Mouse (Mus musculus) intestine, postnatal 0 days (tissue): ENCODE measurements around the gene Ptprr. TPM values are rescaled to one million over a fixed set of nuclear protein-coding genes. Genes with fewer than 3 reads are reported as not detected.

Source experiments
- ATAC-seq: fragments of 200-750 bp; cut with Nextera tagmentation; 2 replicates; pipeline ENCODE4 v1.8.0; 2017; ENCODE audit warnings: mild to moderate bottlenecking, moderate TSS enrichment, moderate library complexity
- H3K27ac ChIP-seq: fragments of 300-500 bp; sonication (generic); 2 replicates; pipeline ENCODE4 v1.5.1; 2014; ENCODE audit warnings: mild to moderate bottlenecking, low read depth, low read length, moderate library complexity
- H3K27me3 ChIP-seq: fragments of 300-500 bp; sonication (generic); replicated peaks from 2 replicates; pipeline ENCODE4 v1.6.1; 2014; ENCODE audit warnings: low read length, mixed read lengths; ENCODE audit not compliant: control insufficient read depth, insufficient read depth
- H3K36me3 ChIP-seq: fragments of 300-500 bp; sonication (generic); 2 replicates; pipeline ENCODE4 v1.6.1; 2014; ENCODE audit warnings: mild to moderate bottlenecking, moderate library complexity; ENCODE audit not compliant: control insufficient read depth, insufficient read depth
- H3K4me1 ChIP-seq: fragments of 300-500 bp; sonication (generic); replicated peaks from 2 replicates; pipeline ENCODE4 v1.6.1; 2014; ENCODE audit warnings: antibody characterized with exemption, low read length, mixed read lengths; ENCODE audit not compliant: control insufficient read depth, insufficient read depth
- H3K4me2 ChIP-seq: fragments of 300-500 bp; sonication (generic); replicated peaks from 2 replicates; pipeline ENCODE4 v1.6.1; 2014; ENCODE audit warnings: low read depth, mild to moderate bottlenecking, moderate library complexity
- H3K4me3 ChIP-seq: fragments of 300-500 bp; sonication (generic); 2 replicates; pipeline ENCODE4 v1.5.1; 2014; ENCODE audit warnings: low read depth, low read length
- H3K9ac ChIP-seq: fragments of 300-500 bp; sonication (generic); 2 replicates; pipeline ENCODE4 v1.6.1; 2014; ENCODE audit warnings: mild to moderate bottlenecking, low read depth, low read length
- H3K9me3 ChIP-seq: fragments of 300-500 bp; sonication (generic); 2 replicates; pipeline ENCODE4 v1.6.1; 2016; ENCODE audit warnings: mixed run types; ENCODE audit not compliant: control insufficient read depth
- CTCF ChIP-seq: sonication (generic); IDR thresholded peaks from 2 replicates; pipeline ENCODE4 v1.5.1; 2016; ENCODE audit warnings: low read depth, mild to moderate bottlenecking, control low read depth, antibody characterized with exemption, moderate library complexity
- WGBS: fragments of 180-500 bp; shearing (Covaris S2); extraction: QIAGEN DNeasy Blood & Tissue Kit; methylation state at CpG from one replicate; pipeline ENCODE4 v1.1.7; 2014; 5-methylcytosine and 5-hydroxymethylcytosine counted together
- polyA plus RNA-seq: library from polyadenylated mRNA; unstranded; fragments of >200 nt; fragmentation: Nextera tagmentation; extraction: Ambion mirVana; gene quantifications from 2 replicates; pipeline ENCODE4 v1.2.1, GENCODE M21; 2015

Ptprr gene
- polyA plus RNA-seq, 1 experiment from 2014 or later = 7.5 TPM

DNA sequence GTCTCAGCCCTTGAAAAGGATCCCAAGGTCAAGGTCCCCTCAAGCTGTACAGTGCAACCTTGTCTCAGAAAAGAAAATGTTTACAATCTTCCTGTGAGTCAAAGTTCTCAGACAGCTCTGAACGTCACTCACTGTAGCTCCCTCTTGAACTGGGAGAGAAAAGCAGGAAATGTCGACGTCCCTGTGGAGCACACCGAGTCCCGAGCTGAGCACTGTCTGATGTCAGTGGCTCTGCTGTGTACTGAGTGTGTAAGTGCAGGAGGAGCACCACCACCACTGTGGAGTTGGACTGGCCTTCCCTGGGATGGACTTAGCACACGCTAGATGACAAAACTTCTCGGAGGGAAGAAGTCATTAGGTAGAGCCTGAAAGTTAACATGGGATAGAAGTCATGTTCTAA, 225.4 kb downstream of the Ptprr start:
- H3K36me3 ChIP-seq = no peaks in the 10 kb centered on the region
- no peak overlapping the region for H3K4me3 ChIP-seq
- peaks cover 3% of the 10 kb centered on the region; the same call in 1 of the 2 replicates for H3K9me3 ChIP-seq
- 0 out of 2 replicates have a peak, but pooled peaks have one; percentile 7 for TF ChIP-seq CTCF
- H3K9ac ChIP-seq = no peak overlapping the region
- no peaks in the 10 kb centered on the region for H3K4me1 ChIP-seq
- WGBS = 23% methylated on average over 7 of the region's 7 CpGs
- no peaks in the 10 kb centered on the region for H3K27me3 ChIP-seq
- H3K4me2 ChIP-seq = no peak overlapping the region; the same call in 1 of the 2 replicates
- peak; percentile 89 for ATAC-seq
- no peak overlapping the region for H3K27ac ChIP-seq

GRCm38 (mm10) chr10:116245632-116246031, 227.6 kb downstream of the Ptprr start:
- no peak; the same call in 1 of the 2 replicates for ATAC-seq
- H3K27ac ChIP-seq = no peak overlapping the region
- H3K4me1 ChIP-seq = no peaks in the 10 kb centered on the region
- H3K36me3 ChIP-seq = no peaks in the 10 kb centered on the region
- no peaks in the 10 kb centered on the region for H3K27me3 ChIP-seq
- H3K4me2 ChIP-seq = no peak overlapping the region
- no peak overlapping the region for H3K9ac ChIP-seq
- 48% methylated on average over 2 of the region's 2 CpGs for WGBS
- no peak for TF ChIP-seq CTCF
- no peak overlapping the region for H3K4me3 ChIP-seq
- H3K9me3 ChIP-seq = peaks cover 3% of the 10 kb centered on the region; the same call in 1 of the 2 replicates

DNA sequence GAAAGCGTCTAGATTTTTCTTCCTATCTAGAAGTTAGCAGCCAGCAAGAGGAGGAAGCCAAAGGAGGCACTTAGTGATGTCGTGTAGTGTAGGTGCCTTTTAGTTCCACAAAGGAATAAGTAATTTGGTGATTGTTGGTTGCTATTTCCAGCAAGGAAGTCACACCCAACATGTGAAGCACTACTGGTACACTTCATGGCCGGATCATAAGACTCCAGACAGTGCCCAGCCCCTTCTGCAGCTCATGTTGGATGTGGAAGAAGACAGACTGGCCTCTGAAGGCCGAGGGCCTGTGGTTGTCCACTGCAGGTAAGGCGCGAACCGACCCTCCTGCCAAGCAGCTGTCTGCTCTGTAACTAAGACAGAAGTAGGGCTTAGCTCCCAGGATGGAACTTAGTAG, 234.7 kb downstream of the Ptprr start:
- H3K36me3 ChIP-seq = no peaks in the 10 kb centered on the region
- no peak overlapping the region for H3K4me3 ChIP-seq
- peaks cover 5% of the 10 kb centered on the region; the same call in 1 of the 2 replicates for H3K4me1 ChIP-seq
- ATAC-seq = no peak
- no peak overlapping the region for H3K4me2 ChIP-seq
- no peak overlapping the region for H3K9ac ChIP-seq
- no peaks in the 10 kb centered on the region for H3K27me3 ChIP-seq
- no peak overlapping the region for H3K27ac ChIP-seq
- H3K9me3 ChIP-seq = no peaks in the 10 kb centered on the region
- no peak for TF ChIP-seq CTCF
- WGBS = 86% methylated on average over 7 of the region's 7 CpGs

- WGBS = 20% methylated on average over 6 of the region's 6 CpGs
- Histone ChIP-seq H3K36me3 (no peaks in the 10 kb centered on the region), H3K4me1 (peaks cover 5% of the 10 kb centered on the region; the same call in 1 of the 2 replicates), H3K4me2 (no peak overlapping the region), H3K9me3 (no peaks in the 10 kb centered on the region), H3K9ac (no peak overlapping the region), H3K27ac (no peak overlapping the region), H3K4me3 (no peak overlapping the region), H3K27me3 (no peaks in the 10 kb centered on the region)
- peak; percentile 79 for ATAC-seq
- no peak for TF ChIP-seq CTCF
These were observed 236.0 kb downstream of the Ptprr start for GRCm38 (mm10) chr10:116253972-116254371.

DNA sequence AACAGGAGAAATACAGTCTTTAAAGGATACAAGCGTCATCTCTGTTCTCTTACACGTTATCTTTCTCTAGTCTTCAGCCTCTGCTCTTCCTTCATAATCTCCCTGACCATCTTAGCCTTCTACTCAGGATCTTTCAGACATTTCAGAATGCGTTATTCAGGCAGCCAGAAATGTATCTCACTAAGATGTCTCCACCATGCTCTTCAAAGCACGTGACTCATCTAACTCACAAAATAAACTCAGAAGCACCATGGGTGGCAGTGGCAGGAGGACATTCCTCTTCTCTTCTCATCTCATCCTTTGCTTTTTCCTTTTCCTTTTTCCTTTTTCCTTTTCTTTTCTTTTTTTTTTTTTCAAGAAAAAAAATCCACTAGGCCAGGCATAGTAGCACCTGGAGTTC, 241.3 kb downstream of the Ptprr start:
- no peak overlapping the region for H3K27ac ChIP-seq
- 84% methylated on average over 4 of the region's 4 CpGs for WGBS
- H3K4me3 ChIP-seq = no peak overlapping the region
- H3K4me1 ChIP-seq = no peaks in the 10 kb centered on the region
- no peak overlapping the region for H3K4me2 ChIP-seq
- no peaks in the 10 kb centered on the region for H3K27me3 ChIP-seq
- ATAC-seq = no peak
- TF ChIP-seq CTCF = no peak
- H3K36me3 ChIP-seq = no peaks in the 10 kb centered on the region
- no peaks in the 10 kb centered on the region for H3K9me3 ChIP-seq
- H3K9ac ChIP-seq = no peak overlapping the region

GRCm38 (mm10) chr10:116260658-116261433, 242.8 kb downstream of the Ptprr start:
- no peak for ATAC-seq
- no peak for TF ChIP-seq CTCF
- no peaks in the 10 kb centered on the region for H3K4me1 ChIP-seq
- H3K27me3 ChIP-seq = no peaks in the 10 kb centered on the region
- H3K4me3 ChIP-seq = no peak overlapping the region
- no peak overlapping the region for H3K27ac ChIP-seq
- H3K9me3 ChIP-seq = no peaks in the 10 kb centered on the region
- WGBS = 44% methylated on average over 13 of the region's 13 CpGs
- H3K4me2 ChIP-seq = no peak overlapping the region
- H3K9ac ChIP-seq = no peak overlapping the region
- H3K36me3 ChIP-seq = no peaks in the 10 kb centered on the region
